Mouse (Mus musculus) right cerebral cortex, postnatal 14 days (tissue): ENCODE measurements around the gene Ppp1r13l.

Experiments used
- DNase-seq: peaks from one replicate; pipeline ENCODE4 v3.0.0; 2022

Gene Ppp1r13l

DNA sequence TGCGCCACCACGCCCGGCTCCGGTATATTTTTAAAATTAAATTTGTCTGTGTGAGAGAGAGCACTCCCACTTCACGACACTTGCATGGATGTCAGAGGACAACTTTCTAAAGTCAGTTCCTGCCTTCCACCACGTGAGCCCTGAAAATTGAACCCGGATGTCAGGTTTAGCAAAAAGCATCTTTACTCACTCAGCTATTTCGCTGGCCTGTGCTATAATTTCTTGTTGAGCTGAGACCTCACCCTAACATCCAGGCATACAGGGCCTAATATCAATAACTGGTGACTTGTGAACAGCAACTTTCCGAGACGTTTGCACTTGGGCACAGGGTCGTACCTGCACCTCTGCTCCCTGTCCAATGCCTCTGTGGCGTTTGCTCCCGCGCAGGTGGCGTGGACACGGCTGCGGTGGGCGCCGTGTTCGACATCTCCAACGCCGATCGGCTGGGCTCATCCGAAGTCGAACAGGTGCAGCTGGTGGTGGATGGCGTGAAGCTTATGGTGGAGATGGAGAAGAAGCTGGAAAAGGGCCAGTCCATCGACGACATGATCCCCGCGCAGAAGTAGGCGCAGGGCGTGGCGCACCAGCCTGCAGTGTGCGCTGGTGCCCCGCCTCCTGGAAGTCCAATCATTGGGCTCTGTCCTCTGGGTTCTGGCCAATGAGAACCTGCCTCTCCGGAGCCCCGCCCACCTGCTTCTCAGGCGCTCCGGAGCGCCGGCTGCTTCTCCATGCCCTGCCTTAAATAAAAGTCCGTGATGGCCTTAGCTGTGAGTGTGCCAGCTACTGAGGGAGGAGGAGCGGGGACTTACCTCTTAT is 61.5 kb downstream of the Ppp1r13l start:
- peak; percentile 86 for DNase-seq

DNA sequence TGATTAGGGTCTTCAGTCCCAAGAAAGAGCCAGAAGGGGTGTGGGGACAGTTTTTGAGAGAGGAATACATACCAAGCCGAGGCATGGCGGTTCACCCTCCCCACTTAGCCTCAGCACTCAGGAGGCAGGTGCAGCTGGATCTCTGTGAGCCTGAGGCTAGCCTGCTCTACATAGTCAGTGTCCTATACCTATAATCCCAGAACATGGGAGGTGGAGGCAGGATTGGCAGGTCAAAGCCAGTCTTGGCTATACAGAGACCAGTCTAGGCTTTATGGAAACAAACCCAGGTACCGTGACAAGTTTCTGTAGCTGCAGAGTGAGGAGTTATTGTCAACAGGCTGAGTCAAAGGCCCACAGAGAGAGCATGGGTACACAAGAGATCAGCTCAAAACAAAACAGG is 63.5 kb downstream of the Ppp1r13l start:
- DNase-seq = no peak

DNA sequence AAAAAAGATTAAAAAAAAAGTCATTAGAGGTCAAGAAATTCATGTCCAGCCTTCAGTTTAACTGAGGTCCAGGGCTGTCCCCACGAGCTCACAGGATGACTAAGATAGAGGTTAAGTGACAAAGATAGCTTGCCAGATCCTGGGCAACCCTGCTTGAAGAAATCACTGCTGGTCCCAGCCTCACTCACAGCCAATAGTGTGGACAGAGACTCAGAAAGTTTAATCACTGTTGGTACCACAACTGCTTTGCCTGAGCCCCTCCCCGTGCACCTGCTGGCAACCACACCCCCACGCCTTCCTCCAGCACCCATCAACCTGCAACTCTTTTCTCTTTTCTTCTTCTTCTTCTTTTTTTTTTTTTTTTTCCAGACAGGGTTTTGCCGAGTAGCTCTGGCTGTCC is 64.5 kb downstream of the Ppp1r13l start:
- DNase-seq = no peak

GRCm38 (mm10) chr7:19426349-19426748 is 66.8 kb downstream of the Ppp1r13l start:
- DNase-seq = no peak

DNA sequence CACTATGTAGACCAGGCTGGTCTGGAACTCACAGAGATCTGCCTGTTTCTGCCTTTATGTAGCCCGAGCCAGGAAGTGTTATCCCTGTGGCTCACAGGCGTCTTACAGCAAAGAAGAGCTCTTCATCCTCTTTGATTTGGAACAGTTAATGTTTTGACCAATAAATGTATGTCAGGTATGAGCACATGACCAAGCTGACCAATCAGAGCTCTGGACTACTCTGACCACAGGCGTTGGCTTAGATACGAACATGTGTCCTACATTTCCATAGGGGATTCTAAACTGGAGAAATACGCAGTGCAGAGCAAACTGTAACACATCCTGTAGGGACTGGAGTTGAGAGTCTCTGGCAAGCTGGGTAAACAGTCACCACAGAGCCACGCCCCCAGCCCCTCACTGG is 67.3 kb downstream of the Ppp1r13l start:
- no peak for DNase-seq
